Mouse (Mus musculus) midbrain, embryonic 11.5 days (tissue): ENCODE measurements around the gene Arrb2. TPM values are rescaled to one million over a fixed set of nuclear protein-coding genes. Genes with fewer than 3 reads are reported as not detected.
"Not testable (repeated sequence)": the region's sequence is repeated elsewhere in the genome, so short reads cannot be mapped to it uniquely, and the experiment has no call there.

Experiments
- ATAC-seq: fragments of 200-750 bp; cut with Nextera tagmentation; 2 replicates; pipeline ENCODE4 v1.8.0; 2017; ENCODE audit warnings: moderate TSS enrichment, moderate library complexity; ENCODE audit not compliant: low FRiP score
- DNase-seq: peaks from one replicate; pipeline ENCODE4 v3.0.0; 2015; ENCODE audit warnings: low spot score; ENCODE audit errors: missing footprints
- H3K27ac ChIP-seq: fragments of 300-500 bp; sonication (generic); 2 replicates; pipeline ENCODE4 v1.5.1; 2014; ENCODE audit warnings: low read depth, low read length
- H3K27me3 ChIP-seq: fragments of 300-500 bp; sonication (generic); 2 replicates; pipeline ENCODE4 v1.6.1; 2014; ENCODE audit warnings: mild to moderate bottlenecking, low read length, moderate library complexity, mixed read lengths; ENCODE audit not compliant: control insufficient read depth, insufficient read depth
- H3K36me3 ChIP-seq: fragments of 300-500 bp; sonication (generic); 2 replicates; pipeline ENCODE4 v1.6.1; 2014; ENCODE audit warnings: mild to moderate bottlenecking, low read length, moderate library complexity, mixed read lengths; ENCODE audit not compliant: control insufficient read depth, insufficient read depth
- H3K4me1 ChIP-seq: fragments of 300-500 bp; sonication (generic); 2 replicates; pipeline ENCODE4 v1.6.1; 2014; ENCODE audit warnings: low read length; ENCODE audit not compliant: control insufficient read depth, insufficient read depth
- H3K4me2 ChIP-seq: fragments of 300-500 bp; sonication (generic); 2 replicates; pipeline ENCODE4 v1.6.1; 2014; ENCODE audit warnings: mild to moderate bottlenecking, moderate library complexity
- H3K4me3 ChIP-seq: fragments of 300-500 bp; sonication (generic); 2 replicates; pipeline ENCODE4 v1.5.1; 2014; ENCODE audit warnings: low read depth, low read length
- H3K9ac ChIP-seq: fragments of 300-500 bp; sonication (generic); 2 replicates; pipeline ENCODE4 v1.6.1; 2014; ENCODE audit warnings: low read length
- H3K9me3 ChIP-seq: fragments of 300-500 bp; sonication (generic); 2 replicates; pipeline ENCODE4 v1.6.1; 2016; ENCODE audit warnings: low read length; ENCODE audit not compliant: control insufficient read depth
- WGBS: fragments of 180-500 bp; shearing (Covaris S2); extraction: QIAGEN DNeasy Blood & Tissue Kit; methylation state at CpG from one replicate; pipeline ENCODE4 v1.1.7; 2014; 5-methylcytosine and 5-hydroxymethylcytosine counted together
- polyA plus RNA-seq: library from polyadenylated mRNA; unstranded; fragments of >200 nt; fragmentation: Nextera tagmentation; extraction: Ambion mirVana; gene quantifications from 2 replicates; pipeline ENCODE4 v1.2.1, GENCODE M21; 2014

Arrb2 gene
- polyA plus RNA-seq, 1 experiment from 2014 or later: 31.3 TPM

DNA sequence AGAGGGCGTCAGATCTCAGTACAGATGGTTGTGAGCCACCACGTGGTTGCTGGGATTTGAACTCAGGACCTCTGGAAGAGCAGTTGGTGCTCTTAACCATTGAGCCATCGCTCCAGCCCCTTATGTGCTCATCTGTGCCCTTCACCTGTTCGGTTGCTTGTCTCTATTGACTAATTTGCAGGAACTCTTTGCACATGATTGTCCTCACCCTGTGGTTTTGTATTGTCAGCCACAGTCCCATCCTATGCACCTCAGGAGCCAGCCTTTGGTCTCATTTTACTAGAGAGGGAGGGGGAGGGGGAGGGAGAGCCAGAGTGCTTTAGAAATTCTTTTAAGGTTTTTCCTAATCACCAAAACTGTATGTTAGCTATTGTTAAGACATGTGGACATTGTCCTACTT is 14.2 kb upstream of the Arrb2 start:
- no peaks in the 10 kb centered on the region for H3K9me3 ChIP-seq
- DNase-seq (no peak), ATAC-seq (no peak)
- H3K36me3 ChIP-seq: no peaks in the 10 kb centered on the region
- 63% methylated on average over 4 of the region's 4 CpGs for WGBS
- H3K27me3 ChIP-seq: no peaks in the 10 kb centered on the region
- H3K9ac ChIP-seq: no peak overlapping the region
- H3K4me2 ChIP-seq: no peak overlapping the region
- H3K4me3 ChIP-seq: no peak overlapping the region
- H3K27ac ChIP-seq: no peak overlapping the region
- no peaks in the 10 kb centered on the region for H3K4me1 ChIP-seq

DNA sequence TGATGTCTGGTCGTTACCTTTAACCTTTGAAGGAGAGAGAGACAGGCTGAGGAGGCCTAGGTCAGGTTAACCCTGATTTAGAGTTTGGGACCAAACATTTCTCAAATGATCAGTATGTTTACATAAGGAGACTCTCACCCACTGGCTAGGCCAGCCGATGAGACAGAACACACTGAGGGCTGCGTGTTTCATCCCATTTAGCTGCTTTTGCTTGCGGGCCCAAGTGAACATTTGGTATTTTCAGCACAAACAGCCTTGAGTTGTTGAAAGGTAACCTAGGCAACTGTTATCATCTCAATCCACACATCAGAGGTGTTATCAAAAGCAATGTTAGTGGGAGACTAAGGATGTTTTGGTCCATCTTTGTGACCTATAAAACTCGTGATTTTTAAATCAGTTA is 12.9 kb upstream of the Arrb2 start:
- Histone ChIP-seq H3K27me3 (no peaks in the 10 kb centered on the region), H3K27ac (no peak overlapping the region), H3K4me2 (no peak overlapping the region), H3K9me3 (no peaks in the 10 kb centered on the region), H3K9ac (no peak overlapping the region), H3K4me1 (no peaks in the 10 kb centered on the region), H3K36me3 (no peaks in the 10 kb centered on the region), H3K4me3 (no peak overlapping the region)
- ATAC-seq (no peak), DNase-seq (no peak)
- 76% methylated on average over 5 of the region's 5 CpGs for WGBS

DNA sequence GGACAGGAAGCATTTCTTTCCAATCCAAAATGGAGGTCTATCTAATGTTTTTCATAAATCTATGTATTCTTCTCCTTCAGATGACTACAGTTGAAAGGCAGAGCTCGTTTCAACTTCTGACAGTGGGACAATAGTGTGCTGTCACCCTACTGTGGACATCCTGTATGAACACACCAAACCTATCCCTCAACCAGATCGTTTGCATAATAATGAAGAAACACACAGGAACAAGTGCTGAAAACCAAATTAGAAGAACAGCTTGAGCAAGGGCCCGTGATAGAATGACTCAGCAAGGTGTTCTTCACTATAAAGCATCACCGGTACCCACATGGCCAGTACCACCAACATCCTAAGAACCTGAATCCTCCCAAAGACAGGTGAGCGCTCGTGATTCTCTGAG is 5.8 kb upstream of the Arrb2 start:
- 78% methylated on average over 6 of the region's 6 CpGs for WGBS
- not testable (repeated sequence) for H3K4me2 ChIP-seq, H3K9me3 ChIP-seq

DNA sequence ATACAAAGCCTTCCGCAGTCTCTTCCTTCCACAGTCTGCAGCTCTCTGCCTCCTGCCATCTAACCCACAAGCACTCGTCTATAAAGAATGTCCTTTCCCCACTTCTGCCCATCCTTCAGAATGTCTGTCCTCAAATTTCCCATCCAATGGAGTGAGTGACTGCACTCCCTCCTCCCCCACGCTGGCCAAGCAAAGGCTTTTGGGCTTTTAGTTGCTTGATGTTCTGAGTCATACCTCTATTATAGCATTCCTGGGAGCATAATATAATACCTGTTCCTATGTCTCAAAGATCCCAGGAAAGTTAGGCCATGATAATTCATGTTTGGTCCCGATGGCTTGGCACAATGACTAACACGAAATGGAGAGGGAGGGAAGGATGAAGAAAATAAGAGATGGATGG is 861 bp upstream of the Arrb2 start:
- Histone ChIP-seq H3K36me3 (no peaks in the 10 kb centered on the region), H3K27ac (peak overlapping the region; percentile 76; the same call in 1 of the 2 replicates), H3K9ac (peak overlapping the region; percentile 81), H3K9me3 (no peaks in the 10 kb centered on the region), H3K4me3 (no peak overlapping the region; the same call in 1 of the 2 replicates), H3K27me3 (no peaks in the 10 kb centered on the region), H3K4me1 (peaks cover 16% of the 10 kb centered on the region), H3K4me2 (peak overlapping the region; percentile 70)
- ATAC-seq: no peak
- 29% methylated on average over 5 of the region's 5 CpGs for WGBS
- peak; percentile 88 for DNase-seq

More for the DNA sequence above, 5.8 kb upstream of the Arrb2 start:
- H3K4me1 ChIP-seq, H3K4me3 ChIP-seq, DNase-seq, H3K27me3 ChIP-seq, H3K36me3 ChIP-seq, H3K9ac ChIP-seq, ATAC-seq, H3K27ac ChIP-seq: not testable (repeated sequence)

DNA sequence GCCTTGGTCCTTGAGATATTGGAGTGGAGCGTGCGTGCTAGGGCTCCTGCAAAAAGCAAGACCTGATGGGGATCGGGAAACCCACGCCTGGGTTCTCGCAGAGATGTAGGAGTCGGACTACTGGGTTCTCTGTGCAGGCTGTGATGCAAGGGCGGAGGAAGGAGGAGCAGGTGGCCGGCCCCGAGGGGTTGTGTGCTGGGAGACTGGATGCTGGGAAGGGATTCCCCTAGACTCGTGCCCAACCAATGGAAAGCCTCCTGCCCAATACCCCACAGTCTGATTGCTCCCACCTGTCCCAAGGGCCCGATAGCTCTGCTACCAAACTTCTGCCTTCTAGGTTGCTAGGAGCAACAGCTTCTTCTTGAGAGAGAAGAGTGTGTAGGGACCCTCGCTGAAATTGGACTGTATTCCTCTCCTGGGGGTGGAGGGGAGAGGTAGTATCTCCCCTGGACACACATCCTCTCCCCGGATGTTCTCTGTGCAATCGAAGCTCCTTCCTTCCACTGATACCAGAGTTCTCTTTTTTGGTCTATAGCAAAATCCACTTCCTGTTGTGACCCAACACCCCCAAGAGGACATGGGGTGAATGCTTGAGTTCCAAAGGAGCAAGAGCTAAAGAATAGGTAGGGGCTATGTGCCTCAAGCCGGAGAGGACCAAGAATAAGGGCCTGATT is 597 bp downstream of the Arrb2 start:
- H3K4me2 ChIP-seq: peak overlapping the region; percentile 70
- peak overlapping the region; percentile 71 for H3K27ac ChIP-seq
- no peaks in the 10 kb centered on the region for H3K9me3 ChIP-seq
- peak; percentile 37; the same call in 1 of the 2 replicates for ATAC-seq
- H3K4me1 ChIP-seq: peaks cover 16% of the 10 kb centered on the region
- H3K9ac ChIP-seq: peak overlapping the region; percentile 81
- H3K4me3 ChIP-seq: peak overlapping the region; percentile 73
- DNase-seq: no peak
- WGBS: 8% methylated on average over 15 of the region's 15 CpGs
- peaks cover 9% of the 10 kb centered on the region for H3K36me3 ChIP-seq
- H3K27me3 ChIP-seq: no peaks in the 10 kb centered on the region

DNA sequence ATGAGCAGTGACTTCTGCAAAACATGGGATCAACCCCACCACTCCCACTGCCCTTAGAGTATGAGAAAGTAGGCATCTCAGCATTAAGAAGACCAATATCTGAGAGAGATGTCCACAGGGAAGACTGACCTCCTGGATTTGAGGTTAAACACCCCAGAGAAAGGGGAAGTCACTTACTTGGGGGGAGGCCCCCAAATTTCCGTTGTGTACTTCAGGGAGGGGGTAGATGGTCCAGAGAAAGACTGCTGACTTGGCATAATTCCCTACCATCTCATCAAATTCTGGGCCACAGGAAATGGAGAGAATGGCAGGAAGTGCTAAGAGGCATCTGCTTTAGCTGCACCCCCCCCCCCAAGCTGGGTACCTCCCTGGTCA is 1.1 kb downstream of the Arrb2 start:
- WGBS: 79% methylated on average over 1 of the region's 1 CpGs
- H3K27ac ChIP-seq: no peak overlapping the region
- H3K4me1 ChIP-seq: peaks cover 16% of the 10 kb centered on the region
- DNase-seq (no peak), ATAC-seq (no peak)
- H3K4me3 ChIP-seq: peak overlapping the region; percentile 73
- peaks cover 9% of the 10 kb centered on the region for H3K36me3 ChIP-seq
- peak overlapping the region; percentile 70 for H3K4me2 ChIP-seq
- H3K27me3 ChIP-seq: no peaks in the 10 kb centered on the region
- peak overlapping the region; percentile 81; the same call in 1 of the 2 replicates for H3K9ac ChIP-seq
- H3K9me3 ChIP-seq: no peaks in the 10 kb centered on the region

DNA sequence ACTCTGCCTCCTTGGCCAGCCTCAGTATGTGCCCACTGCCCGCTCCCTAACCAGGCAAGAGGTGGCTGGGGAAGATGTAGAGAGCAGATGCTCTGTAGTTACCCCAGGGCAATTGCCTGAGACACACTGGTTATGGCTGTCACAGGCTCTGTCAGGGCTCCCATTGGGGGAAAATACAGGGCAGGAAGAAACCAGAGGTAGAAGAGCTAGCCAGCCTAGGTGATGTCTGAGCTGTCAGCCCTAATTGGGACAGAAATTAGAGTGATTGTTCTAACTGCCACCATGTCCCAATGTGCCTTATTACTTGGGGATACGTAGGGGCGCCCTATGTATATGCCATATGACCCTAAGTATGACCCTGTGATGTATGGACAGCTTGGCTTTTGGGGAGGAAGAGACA is 1.5 kb downstream of the Arrb2 start:
- no peak overlapping the region for H3K4me3 ChIP-seq
- 89% methylated on average over 3 of the region's 3 CpGs for WGBS
- ATAC-seq: no peak
- H3K4me2 ChIP-seq: peak overlapping the region; percentile 70
- H3K9ac ChIP-seq: no peak overlapping the region
- no peak overlapping the region for H3K27ac ChIP-seq
- H3K9me3 ChIP-seq: no peaks in the 10 kb centered on the region
- H3K27me3 ChIP-seq: no peaks in the 10 kb centered on the region
- H3K4me1 ChIP-seq: peaks cover 16% of the 10 kb centered on the region
- no peak for DNase-seq
- peaks cover 10% of the 10 kb centered on the region for H3K36me3 ChIP-seq

DNA sequence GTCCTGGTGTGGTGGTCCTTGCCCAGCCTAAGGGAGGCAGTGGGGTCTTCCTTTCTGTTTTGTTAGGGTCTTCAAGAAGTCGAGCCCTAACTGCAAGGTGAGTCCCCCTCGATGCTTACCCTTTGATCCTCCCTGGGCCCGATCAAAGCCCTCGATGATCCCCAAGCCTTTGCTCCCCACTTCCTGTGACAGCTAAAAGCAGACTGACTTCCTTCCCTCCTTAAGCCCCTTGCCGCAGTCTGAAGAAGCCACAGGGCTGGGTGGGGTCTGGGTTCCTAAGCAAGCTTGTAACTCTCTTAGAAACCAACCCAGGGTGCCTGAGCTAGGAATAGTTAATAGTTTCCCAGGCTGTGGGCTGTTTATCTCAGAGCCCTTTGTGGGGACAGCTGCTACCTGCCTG is 3.0 kb downstream of the Arrb2 start:
- ATAC-seq (no peak), DNase-seq (no peak)
- Histone ChIP-seq H3K4me3 (no peak overlapping the region), H3K4me2 (no peak overlapping the region), H3K27ac (no peak overlapping the region), H3K4me1 (peaks cover 16% of the 10 kb centered on the region), H3K27me3 (no peaks in the 10 kb centered on the region), H3K9me3 (no peaks in the 10 kb centered on the region), H3K36me3 (peaks cover 15% of the 10 kb centered on the region), H3K9ac (0 out of 2 replicates have a peak overlapping the region, but pooled peaks have one; percentile 4)
- WGBS: 78% methylated on average over 5 of the region's 5 CpGs

DNA sequence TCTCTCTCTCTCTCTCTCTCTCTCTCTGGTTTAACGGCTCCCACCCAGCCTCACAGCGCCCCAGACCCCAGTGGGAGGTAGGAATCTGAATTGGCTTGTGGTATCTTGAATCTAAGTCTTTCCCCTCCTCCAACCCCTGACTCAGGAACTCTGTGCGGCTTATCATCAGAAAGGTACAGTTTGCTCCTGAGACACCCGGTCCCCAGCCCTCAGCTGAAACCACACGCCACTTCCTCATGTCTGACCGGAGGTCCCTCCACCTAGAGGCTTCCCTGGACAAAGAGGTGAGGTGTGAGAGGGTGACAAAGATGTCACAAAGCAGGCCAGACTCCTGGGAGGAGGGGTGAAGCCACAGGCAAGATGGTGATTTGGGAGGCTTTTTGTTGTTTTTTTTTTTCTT is 5.0 kb downstream of the Arrb2 start:
- Histone ChIP-seq H3K4me1 (peaks cover 10% of the 10 kb centered on the region), H3K9me3 (no peaks in the 10 kb centered on the region), H3K4me2 (no peak overlapping the region), H3K9ac (no peak overlapping the region), H3K27me3 (no peaks in the 10 kb centered on the region), H3K36me3 (peaks cover 15% of the 10 kb centered on the region), H3K4me3 (no peak overlapping the region), H3K27ac (no peak overlapping the region)
- WGBS: 92% methylated on average over 6 of the region's 6 CpGs
- ATAC-seq (no peak), DNase-seq (no peak)
